Mouse (Mus musculus) hindbrain, postnatal 0 days (tissue): Measurements from ENCODE around the gene Gm10100. TPM values are rescaled to one million over a fixed set of nuclear protein-coding genes. Genes with fewer than 3 reads are reported as not detected.
"Not testable (repeated sequence)": the region's sequence is repeated elsewhere in the genome, so short reads cannot be mapped to it uniquely, and the experiment has no call there.

Experiments used
- ATAC-seq: fragments of 200-750 bp; cut with Nextera tagmentation; 2 replicates; pipeline ENCODE4 v1.8.0; 2017; ENCODE audit warnings: mild to moderate bottlenecking, moderate TSS enrichment, moderate library complexity
- DNase-seq: peaks from one replicate; pipeline ENCODE4 v3.0.0-alpha.2; 2015; ENCODE audit warnings: low spot score
- H3K27ac ChIP-seq: fragments of 300-500 bp; sonication (generic); 2 replicates; pipeline ENCODE4 v1.5.1; 2014; ENCODE audit warnings: mild to moderate bottlenecking
- H3K27me3 ChIP-seq: fragments of 300-500 bp; sonication (generic); 2 replicates; pipeline ENCODE4 v1.6.1; 2014; ENCODE audit warnings: low read length, mixed read lengths; ENCODE audit not compliant: insufficient read depth
- H3K36me3 ChIP-seq: fragments of 300-500 bp; sonication (generic); 2 replicates; pipeline ENCODE4 v1.6.1; 2014; ENCODE audit warnings: low read length, mixed read lengths; ENCODE audit not compliant: insufficient read depth
- H3K4me1 ChIP-seq: fragments of 300-500 bp; sonication (generic); 2 replicates; pipeline ENCODE4 v1.6.1; 2014; ENCODE audit warnings: antibody characterized with exemption, low read length, mixed read lengths; ENCODE audit not compliant: insufficient read depth
- H3K4me2 ChIP-seq: fragments of 300-500 bp; sonication (generic); 2 replicates; pipeline ENCODE4 v1.6.1; 2014; ENCODE audit warnings: low read depth, mild to moderate bottlenecking, low read length, moderate library complexity, mixed read lengths
- H3K4me3 ChIP-seq: fragments of 300-500 bp; sonication (generic); 2 replicates; pipeline ENCODE4 v1.5.1; 2014; ENCODE audit warnings: low read length
- H3K9ac ChIP-seq: fragments of 300-500 bp; sonication (generic); replicated peaks from 2 replicates; pipeline ENCODE4 v1.6.1; 2014; ENCODE audit warnings: mild to moderate bottlenecking, low read length, moderate library complexity, mixed read lengths
- H3K9me3 ChIP-seq: fragments of 300-500 bp; sonication (generic); 2 replicates; pipeline ENCODE4 v1.6.1; 2016; ENCODE audit warnings: low read length, mixed read lengths
- CTCF ChIP-seq: IDR thresholded peaks from 2 replicates; pipeline ENCODE4 v1.5.1; 2016; ENCODE audit warnings: antibody characterized with exemption, control low read depth, low read depth
- WGBS: fragments of 180-500 bp; shearing (Covaris S2); extraction: QIAGEN DNeasy Blood & Tissue Kit; methylation state at CpG from one replicate; pipeline ENCODE4 v1.1.7; 2014; 5-methylcytosine and 5-hydroxymethylcytosine counted together
- polyA plus RNA-seq: library from polyadenylated mRNA; unstranded; fragments of >200 nt; fragmentation: Nextera tagmentation; extraction: Ambion mirVana; gene quantifications from 2 replicates; pipeline ENCODE4 v1.2.1, GENCODE M21; 2015
- total RNA-seq: library from RNA; depleted of rRNA; stranded (reverse); fragments of >200 nt; gene quantifications from 2 replicates; pipeline ENCODE4 v1.2.3, GENCODE M21; 2014; rRNA removed

Gene Gm10100
- total and polyA plus RNA-seq, 2 experiments from 2014 or later, result not detected

- no peak overlapping the region for H3K9ac ChIP-seq
- no peak for DNase-seq
Measured at GRCm38 (mm10) chr10:77753448-77753847, 27.2 kb downstream of the Gm10100 start.

GRCm38 (mm10) chr10:77759582-77759981 is 33.3 kb downstream of the Gm10100 start, which contains the start of gene Gm3233:
Gene Gm3233, minus strand, starts transcription at chr10:77759682.
- DNase-seq, result not testable (repeated sequence)
- no CpG with 5 or more reads among the region's 1 CpGs for WGBS

More at GRCm38 (mm10) chr10:77753448-77753847, 27.2 kb downstream of the Gm10100 start:
- H3K4me2 ChIP-seq, result no peak overlapping the region
- H3K4me1 ChIP-seq, result no peaks in the 10 kb centered on the region
- no peak for ATAC-seq
- H3K4me3 ChIP-seq, result no peak overlapping the region
- TF ChIP-seq CTCF, result no peak
- H3K9me3 ChIP-seq, result no peaks in the 10 kb centered on the region
- H3K27ac ChIP-seq, result no peak overlapping the region
- no peaks in the 10 kb centered on the region for H3K27me3 ChIP-seq
- H3K36me3 ChIP-seq, result no peaks in the 10 kb centered on the region

GRCm38 (mm10) chr10:77769727-77770126 is 43.4 kb downstream of the Gm10100 start:
- H3K4me2 ChIP-seq, result no peak overlapping the region
- H3K4me1 ChIP-seq, result no peaks in the 10 kb centered on the region
- H3K36me3 ChIP-seq, result no peaks in the 10 kb centered on the region
- no peak for TF ChIP-seq CTCF
- H3K4me3 ChIP-seq, result no peak overlapping the region
- H3K27ac ChIP-seq, result no peak overlapping the region
- ATAC-seq (no peak), DNase-seq (no peak)
- no peak overlapping the region for H3K9ac ChIP-seq
- H3K27me3 ChIP-seq, result no peaks in the 10 kb centered on the region
- 85% methylated on average over 1 of the region's 1 CpGs for WGBS
- no peaks in the 10 kb centered on the region for H3K9me3 ChIP-seq

More at GRCm38 (mm10) chr10:77759582-77759981, 33.3 kb downstream of the Gm10100 start, which contains the start of gene Gm3233:
- not testable (repeated sequence) for H3K36me3 ChIP-seq, H3K4me3 ChIP-seq, H3K4me1 ChIP-seq, H3K27me3 ChIP-seq, H3K27ac ChIP-seq, H3K9ac ChIP-seq, H3K4me2 ChIP-seq, H3K9me3 ChIP-seq, ATAC-seq

- not testable (repeated sequence) for H3K9me3 ChIP-seq, H3K36me3 ChIP-seq, H3K27ac ChIP-seq, H3K4me2 ChIP-seq, H3K9ac ChIP-seq, DNase-seq, ATAC-seq, H3K4me1 ChIP-seq, H3K4me3 ChIP-seq, H3K27me3 ChIP-seq
- no CpG with 5 or more reads among the region's 1 CpGs for WGBS
Measured at GRCm38 (mm10) chr10:77771225-77771624, 44.9 kb downstream of the Gm10100 start, which contains the start of gene Gm3238. Gene Gm3238, minus strand, starts transcription at chr10:77771325.

GRCm38 (mm10) chr10:77772142-77772541 is 45.9 kb downstream of the Gm10100 start:
- H3K4me1 ChIP-seq, H3K4me2 ChIP-seq, H3K9me3 ChIP-seq, H3K27me3 ChIP-seq, ATAC-seq, H3K9ac ChIP-seq, H3K4me3 ChIP-seq, DNase-seq, H3K36me3 ChIP-seq, H3K27ac ChIP-seq: not testable (repeated sequence)
- 100% methylated on average over 2 of the region's 3 CpGs for WGBS

Other genes starting within 250 kb of the Gm10100 start
Only the 30 nearest of the 31 such genes appear.
- gene Fam207a, start 210.7 kb upstream of the Gm10100 start, total RNA-seq, result 43.5 and 56.2 TPM in 2 replicates
- 31.8 and 35.9 TPM in 2 replicates for gene Fam207a, start 210.7 kb upstream of the Gm10100 start, polyA plus RNA-seq
- 0.68 and 1.9 TPM in 2 replicates for gene Itgb2, start 196.2 kb upstream of the Gm10100 start, total RNA-seq
- gene Itgb2, start 196.2 kb upstream of the Gm10100 start, polyA plus RNA-seq, result 0.87 and 1.0 TPM in 2 replicates
- 85.9 and 94.0 TPM in 2 replicates for gene Pttg1ip, start 144.8 kb upstream of the Gm10100 start, total RNA-seq
- 87.3 and 87.5 TPM in 2 replicates for gene Pttg1ip, start 144.8 kb upstream of the Gm10100 start, polyA plus RNA-seq
- 217 and 218 TPM in 2 replicates for gene Sumo3, start 120.4 kb upstream of the Gm10100 start, total RNA-seq
- 330 and 348 TPM in 2 replicates for gene Sumo3, start 120.4 kb upstream of the Gm10100 start, polyA plus RNA-seq
- gene Gm49325, start 120.3 kb upstream of the Gm10100 start, total RNA-seq, result 4.0 TPM in 1 of 2 replicates, not detected in the other
- 11.1 and 12.8 TPM in 2 replicates for gene Gm49325, start 120.3 kb upstream of the Gm10100 start, polyA plus RNA-seq
- 45.1 and 48.3 TPM in 2 replicates for gene Ube2g2, start 104.2 kb upstream of the Gm10100 start, total RNA-seq
- gene Ube2g2, start 104.2 kb upstream of the Gm10100 start, polyA plus RNA-seq, result 65.8 and 73.8 TPM in 2 replicates
- gene Tspear, start 39.9 kb upstream of the Gm10100 start, total RNA-seq, result 0.42 and 4.4 TPM in 2 replicates
- gene Tspear, start 39.9 kb upstream of the Gm10100 start, polyA plus RNA-seq, result 0.93 and 1.3 TPM in 2 replicates
- gene Gm19402, start 35.7 kb upstream of the Gm10100 start, total RNA-seq, result not detected in 2 replicates
- gene Gm19402, start 35.7 kb upstream of the Gm10100 start, polyA plus RNA-seq, result not detected in 2 replicates
- not detected in 2 replicates for gene Gm9508, start 29.3 kb upstream of the Gm10100 start, total RNA-seq
- not detected in 2 replicates for gene Gm9508, start 29.3 kb upstream of the Gm10100 start, polyA plus RNA-seq
- not detected in 2 replicates for gene Gm10272, start 19.9 kb upstream of the Gm10100 start, total RNA-seq
- not detected in 2 replicates for gene Gm10272, start 19.9 kb upstream of the Gm10100 start, polyA plus RNA-seq
- not detected in 2 replicates for gene Gm10024, start 15.0 kb upstream of the Gm10100 start, total RNA-seq
- not detected in 2 replicates for gene Gm10024, start 15.0 kb upstream of the Gm10100 start, polyA plus RNA-seq
- gene Gm10142, start 10.7 kb upstream of the Gm10100 start, total RNA-seq, result not detected in 2 replicates
- not detected in 2 replicates for gene Gm10142, start 10.7 kb upstream of the Gm10100 start, polyA plus RNA-seq
- gene Krtap12-1, start 5.9 kb upstream of the Gm10100 start, total RNA-seq, result not detected in 2 replicates
- gene Krtap12-1, start 5.9 kb upstream of the Gm10100 start, polyA plus RNA-seq, result not detected in 2 replicates
- gene Gm18596, start 16.2 kb downstream of the Gm10100 start, total RNA-seq, result not detected in 2 replicates
- not detected in 2 replicates for gene Gm18596, start 16.2 kb downstream of the Gm10100 start, polyA plus RNA-seq
- not detected in 2 replicates for gene Gm9736, start 24.9 kb downstream of the Gm10100 start, total RNA-seq
- not detected in 2 replicates for gene Gm9736, start 24.9 kb downstream of the Gm10100 start, polyA plus RNA-seq
- gene Gm3233, start 33.2 kb downstream of the Gm10100 start, total RNA-seq, result not detected in 2 replicates
- not detected in 2 replicates for gene Gm3233, start 33.2 kb downstream of the Gm10100 start, polyA plus RNA-seq
- not detected in 2 replicates for gene Gm3238, start 44.8 kb downstream of the Gm10100 start, total RNA-seq
- gene Gm3238, start 44.8 kb downstream of the Gm10100 start, polyA plus RNA-seq, result not detected in 2 replicates
- gene Gm7138, start 50.5 kb downstream of the Gm10100 start, total RNA-seq, result not detected in 2 replicates
- gene Gm7138, start 50.5 kb downstream of the Gm10100 start, polyA plus RNA-seq, result not detected in 2 replicates
- not detected in 2 replicates for gene Gm3250, start 56.1 kb downstream of the Gm10100 start, total RNA-seq
- gene Gm3250, start 56.1 kb downstream of the Gm10100 start, polyA plus RNA-seq, result not detected in 2 replicates
- not detected in 2 replicates for gene Gm7137, start 61.7 kb downstream of the Gm10100 start, total RNA-seq
- not detected in 2 replicates for gene Gm7137, start 61.7 kb downstream of the Gm10100 start, polyA plus RNA-seq
- not detected in 2 replicates for gene Gm9639, start 68.6 kb downstream of the Gm10100 start, total RNA-seq
- not detected in 2 replicates for gene Gm9639, start 68.6 kb downstream of the Gm10100 start, polyA plus RNA-seq
- gene Gm19668, start 72.6 kb downstream of the Gm10100 start, total RNA-seq, result not detected in 2 replicates
- not detected in 2 replicates for gene Gm19668, start 72.6 kb downstream of the Gm10100 start, polyA plus RNA-seq
- gene Gm9507, start 85.4 kb downstream of the Gm10100 start, total RNA-seq, result not detected in 2 replicates
- not detected in 2 replicates for gene Gm9507, start 85.4 kb downstream of the Gm10100 start, polyA plus RNA-seq
- not detected in 2 replicates for gene Gm2696, start 88.2 kb downstream of the Gm10100 start, total RNA-seq
- gene Gm2696, start 88.2 kb downstream of the Gm10100 start, polyA plus RNA-seq, result not detected in 2 replicates
- not detected in 2 replicates for gene Krtap10-4, start 100.6 kb downstream of the Gm10100 start, total RNA-seq
- not detected in 2 replicates for gene Krtap10-4, start 100.6 kb downstream of the Gm10100 start, polyA plus RNA-seq
- gene Krtap10-10, start 109.5 kb downstream of the Gm10100 start, total RNA-seq, result not detected in 2 replicates
- not detected in 2 replicates for gene Krtap10-10, start 109.5 kb downstream of the Gm10100 start, polyA plus RNA-seq
- not detected in 2 replicates for gene Gm36176, start 120.3 kb downstream of the Gm10100 start, total RNA-seq
- gene Gm36176, start 120.3 kb downstream of the Gm10100 start, polyA plus RNA-seq, result not detected in 2 replicates
- gene Gm10318, start 126.4 kb downstream of the Gm10100 start, total RNA-seq, result not detected in 2 replicates
- gene Gm10318, start 126.4 kb downstream of the Gm10100 start, polyA plus RNA-seq, result not detected in 2 replicates
- gene Gm3285, start 135.5 kb downstream of the Gm10100 start, total RNA-seq, result not detected in 2 replicates
- not detected in 2 replicates for gene Gm3285, start 135.5 kb downstream of the Gm10100 start, polyA plus RNA-seq
- 27.8 and 31.4 TPM in 2 replicates for gene Lrrc3, start 176.1 kb downstream of the Gm10100 start, total RNA-seq
- gene Lrrc3, start 176.1 kb downstream of the Gm10100 start, polyA plus RNA-seq, result 22.1 and 24.3 TPM in 2 replicates